In the genomic region with DNA sequence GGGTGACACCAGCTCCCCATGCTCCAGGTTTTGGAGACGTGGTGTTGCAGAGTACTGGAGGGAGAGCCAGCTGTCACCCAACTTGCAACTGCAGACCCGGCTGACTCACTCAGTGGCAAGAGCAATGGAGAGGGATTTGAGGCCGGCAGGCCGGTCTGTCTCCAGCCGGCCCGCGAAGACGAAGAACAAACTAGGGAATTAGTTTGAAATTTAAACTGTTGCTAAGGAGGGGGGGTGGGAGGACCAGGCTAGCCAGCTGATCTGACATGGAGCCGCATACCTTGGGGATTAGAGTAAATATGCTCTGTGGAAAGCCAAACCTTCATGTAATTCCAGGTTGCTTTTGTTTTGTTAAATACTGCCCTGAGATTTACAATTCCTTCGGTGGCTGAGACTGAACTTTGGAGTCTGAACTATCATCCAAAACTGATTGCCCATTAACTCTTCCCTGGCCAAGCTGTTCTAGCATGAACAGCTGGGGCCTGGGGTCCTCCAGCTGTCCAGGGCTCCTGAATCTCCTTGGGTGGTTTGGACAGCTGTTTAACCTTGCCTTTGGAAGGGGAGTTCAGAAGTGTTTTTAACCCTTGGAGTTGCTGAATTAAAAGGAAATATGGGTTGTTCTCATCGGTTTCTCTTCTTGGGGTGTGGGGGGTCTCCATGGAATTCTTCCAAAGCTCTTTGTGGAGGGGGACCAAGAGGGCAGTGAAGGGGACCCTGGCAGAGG, we compare ENCODE assay signal across 8 mouse cellular contexts. TPM values are rescaled to one million over a fixed set of nuclear protein-coding genes. Genes with fewer than 3 reads are reported as not detected.
A peak's percentile ranks its signal among the peaks of the same experiment; 100 is the strongest.
DNase-seq lines count a peak whose midpoint lies in the region; ATAC-seq and TF ChIP-seq lines count a peak whose summit lies in the region.

No protein-coding gene starts in this region.

- no peak for TF ChIP-seq EP300 in heart, postnatal 0 days (IDR thresholded peaks at IDR 0.05; ENCODE audit: low read depth)

- H3K4me3 ChIP-seq in heart, postnatal 0 days (ENCODE audit: low read depth, low read length): peak overlapping the region; percentile 78
- H3K4me3 ChIP-seq in midbrain, embryonic 11.5 days (ENCODE audit: low read depth, low read length): peak overlapping the region; percentile 40

- no peaks in the 10 kb centered on the region for H3K27me3 ChIP-seq in heart, postnatal 0 days (ENCODE audit: control insufficient read depth, insufficient read depth, low read length)
- peaks cover 26% of the 10 kb centered on the region for H3K27me3 ChIP-seq in midbrain, embryonic 11.5 days (ENCODE audit: control insufficient read depth, insufficient read depth, low read length)

- TF ChIP-seq CTCF in heart, postnatal 0 days (IDR thresholded peaks at IDR 0.05; ENCODE audit: low read depth): no peak

- 12% methylated on average over 11 of the region's 11 CpGs for WGBS in heart, postnatal 0 days
- 3% methylated on average over 11 of the region's 11 CpGs for WGBS in midbrain, embryonic 11.5 days

- H3K27ac ChIP-seq in heart, postnatal 0 days (ENCODE audit: low read depth): peak overlapping the region; percentile 70
- H3K27ac ChIP-seq in midbrain, embryonic 11.5 days (ENCODE audit: low read depth, low read length): no peak overlapping the region

- peak overlapping the region; percentile 81 for H3K9ac ChIP-seq in heart, postnatal 0 days (replicated peaks; ENCODE audit: low read depth, low read length)
- H3K9ac ChIP-seq in midbrain, embryonic 11.5 days (ENCODE audit: low read length): no peak overlapping the region

- peaks cover 6% of the 10 kb centered on the region; the same call in 1 of the 2 replicates for H3K36me3 ChIP-seq in heart, postnatal 0 days (replicated peaks; ENCODE audit: control insufficient read depth, insufficient read depth, low read length)
- H3K36me3 ChIP-seq in midbrain, embryonic 11.5 days (ENCODE audit: control insufficient read depth, insufficient read depth, low read length): no peaks in the 10 kb centered on the region

- no peaks in the 10 kb centered on the region for H3K9me3 ChIP-seq in heart, postnatal 0 days (replicated peaks; ENCODE audit: control insufficient read depth, low read length)
- H3K9me3 ChIP-seq in midbrain, embryonic 11.5 days (ENCODE audit: control insufficient read depth, low read length): no peaks in the 10 kb centered on the region

- peak overlapping the region; percentile 96 for H3K4me2 ChIP-seq in heart, postnatal 0 days (ENCODE audit: low read depth, low read length)
- peak overlapping the region; percentile 78 for H3K4me2 ChIP-seq in midbrain, embryonic 11.5 days

- ATAC-seq in heart, postnatal 0 days (ENCODE audit: insufficient read depth, low read depth): no peak
- ATAC-seq in midbrain, embryonic 11.5 days (ENCODE audit: low FRiP score): no peak

- peaks cover 31% of the 10 kb centered on the region for H3K4me1 ChIP-seq in heart, postnatal 0 days (ENCODE audit: control insufficient read depth, insufficient read depth)
- H3K4me1 ChIP-seq in midbrain, embryonic 11.5 days (ENCODE audit: control insufficient read depth, insufficient read depth, low read length): peaks cover 18% of the 10 kb centered on the region

- peak; percentile 39 for DNase-seq in right cerebral cortex, adult 18-20 months
- DNase-seq in right cerebral cortex, postnatal 25 days: no peak
- peak; percentile 45 for DNase-seq in embryo, embryonic 9.5 days (ENCODE audit: extremely low spot score)
- peak; percentile 47 for DNase-seq in heart, postnatal 0 days (ENCODE audit: low spot score)
- peak; percentile 61 to 63 for DNase-seq in kidney, postnatal 36 days
- peak; percentile 93 for DNase-seq in midbrain, embryonic 11.5 days (ENCODE audit: low spot score, missing footprints)
- DNase-seq in yolk sac, embryonic 10.5 days (ENCODE audit: low spot score): peak; percentile 84
- no peak for DNase-seq in layer of hippocampus, adult 9-10 months (ENCODE audit: low spot score)

RNA-seq across cellular contexts. Expression of gene Dhrs3, which starts 2.0 kb away (rescaled TPM):
- 17.3 and 45.0 TPM in 2 replicates for total RNA-seq in heart, postnatal 0 days (2014; rRNA removed; ENCODE audit: low replicate concordance)
- polyA plus RNA-seq in heart, postnatal 0 days (2015; fragmentation: Nextera tagmentation; extraction: Ambion mirVana): 39.0 and 46.6 TPM in 2 replicates
- 5.9 and 7.9 TPM in 2 replicates for polyA plus RNA-seq in midbrain, embryonic 11.5 days (2014; fragmentation: Nextera tagmentation; extraction: Ambion mirVana)

Comparison
In these comparisons a context has a peak if more than half of its experiments do, and no peak if none do; other contexts are left out.
1. DNase-seq: peak in right cerebral cortex, adult 18-20 months (single experiment), embryo, embryonic 9.5 days (single experiment), heart, postnatal 0 days (single experiment), kidney, postnatal 36 days (2 of 2), midbrain, embryonic 11.5 days (single experiment) and yolk sac, embryonic 10.5 days (single experiment); none in right cerebral cortex, postnatal 25 days (single experiment) and layer of hippocampus, adult 9-10 months (single experiment).